Mouse (Mus musculus) small intestine, adult 2 months (tissue): ENCODE measurements around the gene Snhg11.
A peak's percentile ranks its signal among the peaks of the same experiment; 100 is the strongest.

Source experiments
- CTCF ChIP-seq: fragments of 200-500 bp; IDR thresholded peaks from 2 replicates; pipeline ENCODE4 v1.5.1; 2012; ENCODE audit warnings: low read depth, mild to moderate bottlenecking, control low read depth, inconsistent platforms, low read length, moderate library complexity, mixed read lengths; ENCODE audit not compliant: insufficient replicate concordance, insufficient read length; ENCODE audit errors: extremely low read depth
- POLR2A ChIP-seq: fragments of 200-500 bp; IDR thresholded peaks from 2 replicates; pipeline ENCODE4 v1.6.1; 2012; ENCODE audit warnings: low read depth, mild to moderate bottlenecking, control low read depth, inconsistent platforms, low read length, moderate library complexity

GRCm38 (mm10) chr2:158339948-158340564, 35.4 kb upstream of the Snhg11 start:
- TF ChIP-seq POLR2A (no peak), CTCF (peak; percentile 93; the same call in 1 of the 2 replicates)
